Mouse (Mus musculus) E14TG2a.4 (cell line): ENCODE measurements around the gene Nat8f2.
"Not testable (repeated sequence)": the region's sequence is repeated elsewhere in the genome, so short reads cannot be mapped to it uniquely, and the experiment has no call there.

ENCODE experiments used
- CTCF ChIP-seq: conservative IDR thresholded peaks from 2 replicates; pipeline ENCODE4 v1.5.1; 2014; ENCODE audit warnings: low read length
- NANOG ChIP-seq: IDR thresholded peaks from 2 replicates; pipeline ENCODE4 v1.6.1; 2014; ENCODE audit warnings: borderline replicate concordance, low read length, mixed read lengths
- POU5F1 ChIP-seq: IDR thresholded peaks from 2 replicates; pipeline ENCODE4 v1.6.1; 2014; ENCODE audit warnings: low read length, borderline replicate concordance

DNA sequence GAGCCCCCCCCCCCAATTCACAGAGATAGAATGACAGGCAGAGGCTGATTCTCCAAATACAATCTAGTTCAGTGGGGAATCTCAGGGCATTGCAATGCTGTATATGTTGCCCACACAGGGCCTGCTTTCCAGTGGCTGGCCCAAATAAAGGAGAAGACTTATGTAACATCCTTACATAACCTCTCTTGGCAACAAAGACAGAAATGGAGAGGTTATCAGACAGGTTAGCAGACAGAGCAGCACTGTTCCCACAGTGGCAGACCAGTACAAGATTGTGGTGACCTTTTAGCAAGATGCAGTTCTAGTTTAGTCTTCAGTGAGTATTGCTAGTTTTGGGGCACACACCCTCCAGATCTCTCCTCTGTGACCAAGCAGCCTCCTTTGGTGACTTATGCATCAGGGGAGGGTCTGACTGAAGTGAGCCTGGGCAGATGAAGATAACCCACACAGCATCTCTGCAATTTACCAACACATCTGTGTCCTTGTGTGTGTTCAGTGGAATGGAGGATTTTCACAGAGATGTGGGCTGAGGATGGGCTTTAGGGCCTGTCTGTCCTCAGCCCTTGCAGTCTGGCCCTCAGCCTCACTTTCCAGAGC is 34.4 kb downstream of the Nat8f2 start:
- not testable (repeated sequence) for TF ChIP-seq CTCF, NANOG, POU5F1
